Mouse (Mus musculus) ES-CJ7 (cell line): ENCODE measurements at regions not wholly inside any gene's neighbourhood (a gene's known extent, or its start where the extent isn't known, plus 50 kb on each side); places are given as distances from the start of the nearest gene placed in this dataset.
"Not testable (repeated sequence)": the region's sequence is repeated elsewhere in the genome, so short reads cannot be mapped to it uniquely, and the experiment has no call there.

Experiments
- DNase-seq: peaks from one replicate; pipeline ENCODE4 v3.0.0; 2011; ENCODE audit warnings: low read depth, low spot score

DNA sequence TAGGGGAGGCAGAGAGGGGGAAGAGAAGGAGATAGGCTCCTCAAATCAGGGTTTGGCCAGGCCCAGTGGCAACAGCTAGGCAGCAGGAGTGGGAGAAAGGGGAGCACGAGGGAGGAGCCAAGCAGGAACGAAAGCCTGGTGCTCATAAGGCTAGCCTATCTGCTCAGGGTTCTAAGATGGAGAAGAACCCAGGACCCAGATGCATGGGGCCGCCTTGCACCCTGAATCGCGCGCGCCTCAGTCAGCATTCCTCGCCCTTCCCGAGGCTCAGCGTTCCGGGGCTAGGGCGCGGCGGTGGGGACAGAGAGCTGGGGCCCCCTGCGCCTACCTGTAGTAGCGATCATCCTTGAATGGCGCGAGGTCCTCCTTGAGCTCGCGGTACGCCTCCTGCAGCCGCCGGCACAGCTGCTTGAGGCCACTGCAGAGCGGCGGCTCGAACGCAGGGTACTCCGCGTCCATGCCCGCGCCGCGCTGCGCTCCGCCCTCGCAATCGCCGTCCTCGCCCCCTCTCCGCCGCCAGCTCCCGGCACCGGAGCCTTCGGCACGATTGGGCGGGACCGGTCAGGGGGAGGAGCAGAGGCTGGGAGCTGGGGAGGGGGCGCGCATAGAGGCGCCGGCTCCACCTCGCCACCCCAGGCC, 60.1 kb downstream of the Dynlt1b start:
- peak; percentile 66 for DNase-seq

DNA sequence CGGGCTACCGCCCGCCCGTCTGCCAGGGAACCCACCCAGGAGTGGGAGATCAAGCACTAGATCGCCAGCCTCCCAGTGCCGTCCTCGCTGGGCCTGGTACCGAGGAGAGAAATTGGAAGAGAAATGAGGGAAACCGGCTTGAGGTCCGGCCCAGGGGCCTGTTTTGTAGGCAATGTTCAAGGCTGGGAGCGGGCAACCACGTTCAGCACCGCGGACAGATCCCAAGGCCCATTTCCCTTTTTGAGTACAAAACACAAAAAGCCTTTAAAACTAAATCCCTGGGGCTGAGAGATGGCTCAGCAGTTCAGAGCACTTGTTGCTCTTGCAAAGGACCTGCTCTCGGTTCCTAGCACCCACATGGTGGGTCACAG, 60.6 kb downstream of the Dynlt1b start:
- not testable (repeated sequence) for DNase-seq

DNA sequence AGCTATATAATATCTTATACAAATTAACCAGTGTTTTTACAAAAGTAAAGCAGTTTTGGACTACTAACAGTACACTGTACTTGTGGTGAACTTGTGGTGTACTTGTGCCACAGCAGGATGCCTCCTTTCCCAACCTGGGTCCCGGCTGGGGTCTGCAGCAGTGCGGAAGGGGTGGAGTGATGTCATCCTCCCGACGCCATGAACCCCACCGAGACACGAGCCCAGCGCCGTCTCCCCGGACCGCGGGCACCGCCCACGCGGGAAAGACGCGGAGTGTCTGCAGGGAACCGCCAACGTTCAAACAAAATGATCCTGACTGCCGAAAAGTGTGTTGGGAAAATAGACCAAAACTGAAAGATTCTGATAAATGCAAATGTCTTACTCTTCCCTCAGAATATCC, 62.6 kb downstream of the Dynlt1b start:
- DNase-seq = peak; percentile 62

DNA sequence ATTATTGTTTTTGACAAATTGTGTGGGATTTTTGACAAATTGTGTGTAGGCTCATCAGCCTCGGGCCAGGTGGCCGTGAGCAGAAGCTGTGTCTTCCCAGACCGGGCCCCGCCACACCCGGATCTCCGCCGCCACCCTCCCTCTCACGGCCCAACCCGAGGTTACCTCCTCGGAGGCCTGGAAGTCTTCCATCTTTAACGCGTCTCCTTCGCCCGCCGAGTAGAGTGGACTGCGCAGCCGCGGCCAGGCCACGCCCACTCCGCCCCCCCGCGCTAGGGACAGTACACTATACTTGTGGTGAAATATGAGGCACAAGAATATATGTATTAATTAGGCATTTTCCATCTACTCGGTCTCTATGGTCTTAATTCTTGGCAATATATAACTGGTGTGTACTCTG, 63.0 kb downstream of the Dynlt1b start:
- peak; percentile 21 for DNase-seq

DNA sequence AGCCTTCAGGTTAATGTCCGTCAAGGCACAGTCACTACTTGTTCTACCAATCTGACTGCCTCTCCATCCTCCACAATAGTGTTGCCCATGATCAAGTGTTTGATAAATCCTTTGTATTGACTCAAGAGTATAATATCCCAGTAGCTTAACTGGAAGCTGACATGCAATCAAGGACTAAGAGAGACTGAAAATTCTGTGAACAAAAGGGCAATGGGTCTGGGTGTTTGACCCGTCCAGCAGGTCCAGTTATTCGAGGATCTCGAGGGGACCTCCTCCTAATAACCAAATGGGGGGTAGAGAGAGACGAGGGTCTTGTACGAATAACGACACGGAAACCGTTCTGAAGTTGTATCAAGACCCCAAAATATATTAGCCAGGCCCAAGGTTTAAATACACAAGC, 66.6 kb downstream of the Dynlt1b start:
- DNase-seq = not testable (repeated sequence)

DNA sequence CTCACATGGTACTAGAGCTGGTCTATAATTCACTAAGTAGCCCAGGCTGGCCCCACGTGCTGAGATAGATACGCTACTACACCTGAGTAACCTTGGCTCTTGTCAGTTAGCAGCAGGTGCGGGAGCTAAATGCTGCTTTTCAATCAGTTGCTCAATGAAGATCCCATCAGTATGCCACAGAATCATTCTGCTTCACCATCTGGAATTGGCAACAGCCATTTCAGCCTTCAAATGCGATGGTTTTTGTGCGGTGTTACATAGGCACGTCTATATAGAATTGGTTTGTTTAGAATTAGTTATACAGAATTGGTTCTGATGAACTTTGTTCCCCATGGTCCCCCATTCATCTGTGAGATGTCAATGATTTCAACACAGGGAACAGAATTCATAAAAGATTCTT, 72.8 kb downstream of the Dynlt1b start:
- DNase-seq = not testable (repeated sequence)

DNA sequence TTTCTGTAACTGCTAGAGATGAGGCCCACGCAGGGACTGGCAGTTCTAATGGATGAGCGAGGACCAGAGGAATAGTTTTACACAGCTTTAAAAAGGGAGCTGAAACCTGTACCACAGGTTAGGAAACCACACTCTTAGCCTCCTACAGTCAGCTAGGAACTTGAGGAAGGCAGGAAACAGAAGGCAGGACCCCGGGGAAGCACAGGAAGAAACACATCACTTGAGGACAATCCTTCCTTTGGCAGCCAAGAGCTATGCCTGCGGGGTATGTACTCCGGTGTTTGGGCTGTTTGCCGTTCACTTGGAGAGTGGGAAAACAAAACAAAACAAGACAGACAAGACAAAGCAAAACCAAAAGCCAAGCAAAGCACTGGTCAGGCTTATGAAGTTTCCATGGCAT, 76.0 kb downstream of the Dynlt1b start:
- DNase-seq = peak; percentile 6

DNA sequence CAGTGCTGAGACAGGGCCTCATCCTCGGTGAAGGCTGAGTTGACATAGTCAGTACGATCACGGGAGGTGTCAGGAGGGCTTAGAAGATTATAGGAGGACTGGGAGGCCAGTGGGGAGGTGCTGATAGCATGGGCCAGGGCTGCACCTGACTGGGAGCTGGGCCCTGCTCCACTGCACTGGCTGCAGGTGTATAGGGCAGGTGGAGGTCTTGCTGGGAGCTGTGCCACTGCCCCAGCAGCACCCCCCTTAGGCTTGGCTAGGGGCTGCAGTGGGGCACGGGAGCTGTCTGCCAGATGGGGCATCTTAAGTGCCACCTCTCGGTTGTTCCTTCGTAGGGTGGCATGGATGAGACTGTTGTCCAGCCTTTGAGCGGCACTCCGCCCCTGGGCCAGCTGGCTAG, 85.2 kb downstream of the Dynlt1b start:
- not testable (repeated sequence) for DNase-seq

DNA sequence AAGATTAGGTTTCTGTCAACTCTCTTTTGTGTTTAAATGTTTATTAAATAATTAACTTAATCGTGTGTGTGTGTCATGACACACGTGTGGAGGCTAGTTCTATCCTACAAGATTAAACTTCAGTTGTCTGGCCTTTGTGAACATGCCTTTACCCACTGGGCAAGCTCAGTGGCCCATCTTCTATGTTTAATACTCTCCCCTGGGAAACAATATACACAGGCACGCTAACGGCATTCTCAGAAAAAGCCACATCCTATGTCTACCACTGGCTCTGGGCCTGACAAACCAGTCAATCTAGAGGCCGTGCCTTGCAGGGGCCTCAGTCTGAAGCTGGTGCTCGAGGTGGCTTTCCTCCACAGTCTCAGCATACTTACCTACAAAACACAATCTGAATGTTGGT, 82.4 kb upstream of the Dynlt1c start:
- DNase-seq = not testable (repeated sequence)

DNA sequence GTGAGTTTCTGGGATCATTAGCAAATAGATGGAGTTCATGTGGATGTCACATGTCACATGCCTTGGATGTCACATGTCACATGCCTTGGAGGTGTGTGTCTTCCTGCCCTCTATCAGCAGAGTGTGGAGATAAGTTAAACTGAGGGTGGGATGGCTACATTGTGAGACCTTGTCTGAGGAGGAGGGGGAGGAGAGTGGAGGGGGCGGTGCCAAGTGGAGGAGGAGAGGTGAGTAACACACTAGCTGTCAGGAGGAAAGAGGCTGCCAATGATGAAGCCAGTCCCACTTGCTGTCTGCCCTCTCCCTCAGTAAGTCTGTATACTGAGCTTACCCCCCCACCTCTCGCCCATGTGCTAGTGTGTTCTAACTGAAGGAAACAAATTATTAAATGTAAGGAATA, 81.5 kb upstream of the Dynlt1c start:
- peak; percentile 4 for DNase-seq

DNA sequence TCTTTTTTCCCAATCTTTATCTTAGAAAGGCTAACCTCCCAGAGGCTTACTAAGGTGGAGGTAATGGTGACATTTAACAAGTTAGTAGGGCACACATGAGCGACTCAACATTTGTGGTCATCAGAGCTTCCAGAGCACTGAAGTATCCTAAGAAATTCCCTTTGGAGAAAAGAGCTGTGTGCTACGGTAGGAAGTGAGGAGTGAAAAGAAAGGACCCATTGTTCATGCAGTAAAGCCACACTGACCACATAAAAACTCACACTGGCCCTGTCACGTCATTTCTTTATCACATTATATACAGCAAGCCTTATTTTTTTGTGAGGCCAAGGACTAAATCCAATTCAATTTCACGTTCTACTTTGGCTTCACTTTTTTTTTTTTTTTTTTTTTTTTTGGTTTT, 80.7 kb upstream of the Dynlt1c start:
- DNase-seq = not testable (repeated sequence)

DNA sequence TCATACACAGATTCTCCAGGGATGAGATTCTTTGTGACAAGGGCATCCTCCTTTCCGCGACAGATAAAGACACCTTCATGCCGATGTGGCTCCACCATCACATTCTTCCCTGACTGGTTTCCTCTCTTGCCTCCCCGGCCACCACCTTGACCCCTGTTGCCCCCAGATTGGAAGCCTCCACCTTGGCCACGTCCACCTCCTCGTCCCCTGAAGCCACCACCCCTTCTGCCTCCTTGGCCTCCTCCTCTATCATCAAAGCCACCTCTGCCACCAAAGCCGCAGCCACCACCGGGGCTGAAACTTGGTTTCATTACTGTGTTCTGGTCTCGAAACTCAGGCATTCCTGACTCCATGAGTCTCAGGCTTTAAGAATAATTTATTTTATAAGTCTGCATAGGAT, 79.3 kb upstream of the Dynlt1c start:
- DNase-seq = not testable (repeated sequence)

DNA sequence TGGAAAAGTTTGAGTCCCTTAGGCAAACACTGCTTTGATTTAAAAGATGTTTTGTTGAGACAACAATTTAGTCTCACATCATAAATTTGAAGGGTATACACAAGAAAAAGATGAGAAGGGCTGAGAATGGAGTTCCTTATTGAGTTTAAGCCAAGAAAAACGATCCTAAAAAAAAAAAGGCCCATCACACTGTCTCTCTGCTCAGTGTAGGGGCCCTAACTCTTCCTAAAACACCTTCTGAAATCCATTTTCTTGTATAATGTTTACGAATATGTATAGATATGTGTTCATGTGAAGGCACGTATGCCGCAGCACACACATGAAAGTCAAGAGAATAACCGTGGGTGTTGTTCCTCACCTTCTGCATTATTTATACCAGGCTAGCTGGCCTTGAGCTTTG, 62.7 kb upstream of the Dynlt1c start:
- not testable (repeated sequence) for DNase-seq

DNA sequence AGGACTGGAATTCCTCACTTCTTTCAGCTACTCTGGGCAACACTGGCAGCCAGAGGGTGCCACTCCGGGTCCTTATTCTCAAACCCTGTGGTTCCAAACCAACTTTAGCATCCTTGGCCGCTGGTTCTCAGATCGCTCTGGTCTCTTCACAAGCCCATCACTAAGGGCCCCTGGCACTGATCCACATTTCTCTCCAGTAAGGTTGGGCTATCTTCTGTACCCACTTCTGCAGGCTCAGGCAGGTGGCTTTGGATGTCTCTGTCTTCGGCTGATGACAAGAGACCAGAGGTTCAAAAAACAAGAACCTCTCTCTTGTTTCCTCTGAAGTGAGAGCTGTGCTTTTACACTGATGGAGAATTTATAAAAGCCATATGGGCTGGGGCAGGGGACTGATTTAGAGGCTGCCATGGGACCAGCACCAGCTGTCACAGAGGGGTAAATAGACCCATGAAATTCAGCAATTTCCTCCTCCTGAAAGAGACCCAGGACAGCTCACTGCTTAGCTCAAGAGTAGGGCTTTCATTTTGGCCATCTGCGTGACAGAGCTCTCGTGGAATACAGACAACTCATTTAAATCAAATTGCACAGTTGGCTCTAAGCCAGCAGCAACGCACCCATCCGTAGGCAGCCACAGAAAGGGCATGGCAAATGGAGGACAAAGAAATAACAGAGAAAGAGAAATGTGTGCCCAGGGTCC, 54.3 kb upstream of the Dynlt1c start:
- DNase-seq = not testable (repeated sequence)

DNA sequence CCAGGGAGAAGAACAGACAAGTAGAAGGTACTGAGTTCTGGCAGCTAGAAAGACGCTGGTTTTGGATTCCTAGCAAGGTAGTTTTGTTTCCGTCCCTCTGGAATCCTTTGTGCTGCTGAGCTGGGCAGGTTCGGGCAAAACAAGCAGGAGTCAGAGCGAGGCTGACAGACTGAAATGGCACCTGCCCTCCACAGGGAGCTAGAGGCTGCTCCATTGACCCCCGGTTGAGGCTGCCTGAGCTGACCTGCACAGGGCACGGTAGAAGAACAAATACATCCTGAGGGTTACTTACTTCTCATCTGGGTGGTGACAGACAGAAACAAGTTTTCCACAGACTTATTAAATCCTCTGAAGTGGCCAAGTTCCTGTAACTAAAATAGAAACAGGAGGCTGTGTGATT, 53.5 kb upstream of the Dynlt1c start:
- DNase-seq = not testable (repeated sequence)
